Mouse (Mus musculus): ENCODE results near the gene Tgfbi.

DNA sequence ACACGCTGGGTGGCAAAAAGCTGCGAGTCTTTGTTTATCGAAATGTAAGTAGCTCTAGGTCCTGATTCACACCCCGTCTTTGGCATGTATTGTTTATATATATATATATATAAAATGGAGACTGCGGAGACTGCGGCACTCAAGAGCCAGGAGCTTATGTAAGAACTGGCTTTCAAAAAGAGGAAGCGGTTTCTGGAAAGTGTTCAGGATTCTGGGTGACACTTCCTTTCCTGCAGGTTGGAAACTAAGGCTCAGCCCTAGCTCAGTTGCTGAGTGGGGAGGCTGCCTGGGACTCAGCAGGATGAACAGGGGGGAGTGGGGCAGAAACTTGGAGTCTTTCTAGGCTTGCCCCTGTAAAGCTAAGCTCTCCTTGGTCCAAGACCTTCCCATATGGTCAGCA lies 22.0 kb downstream of the Tgfbi start:
- no peak for TF ChIP-seq CTCF (IDR thresholded peaks at IDR 0.05; ENCODE audit: insufficient read depth, low read length)
- TF ChIP-seq POLR2A (IDR thresholded peaks at IDR 0.05; ENCODE audit: borderline replicate concordance, extremely low read depth, low read depth, low read length) = no peak
